Mouse (Mus musculus) forebrain, embryonic 13.5 days (tissue): Measurements from ENCODE around the gene Gca. TPM values are rescaled to one million over a fixed set of nuclear protein-coding genes. Genes with fewer than 3 reads are reported as not detected.
"Not testable (repeated sequence)": the region's sequence is repeated elsewhere in the genome, so short reads cannot be mapped to it uniquely, and the experiment has no call there.

ENCODE experiments used
- ATAC-seq: fragments of 200-750 bp; cut with Nextera tagmentation; 2 replicates; pipeline ENCODE4 v1.8.0; 2017
- H3K27ac ChIP-seq: fragments of 300-500 bp; sonication (generic); 2 replicates; pipeline ENCODE4 v1.5.1; 2015; ENCODE audit warnings: inconsistent platforms, mild to moderate bottlenecking, moderate library complexity
- H3K27me3 ChIP-seq: fragments of 300-500 bp; sonication (generic); 2 replicates; pipeline ENCODE4 v1.6.1; 2015; ENCODE audit warnings: mild to moderate bottlenecking, inconsistent platforms
- H3K36me3 ChIP-seq: fragments of 300-500 bp; sonication (generic); 2 replicates; pipeline ENCODE4 v1.6.1; 2015; ENCODE audit warnings: mild to moderate bottlenecking, inconsistent platforms; ENCODE audit not compliant: poor library complexity, severe bottlenecking
- H3K4me1 ChIP-seq: fragments of 300-500 bp; sonication (generic); 2 replicates; pipeline ENCODE4 v1.6.1; 2015; ENCODE audit warnings: inconsistent platforms
- H3K4me2 ChIP-seq: fragments of 300-500 bp; sonication (generic); 2 replicates; pipeline ENCODE4 v1.6.1; 2015; ENCODE audit warnings: inconsistent platforms, mild to moderate bottlenecking, moderate library complexity
- H3K4me3 ChIP-seq: fragments of 300-500 bp; sonication (generic); 2 replicates; pipeline ENCODE4 v1.5.1; 2015; ENCODE audit warnings: mild to moderate bottlenecking, inconsistent platforms
- H3K9ac ChIP-seq: fragments of 300-500 bp; sonication (generic); 2 replicates; pipeline ENCODE4 v1.6.1; 2015; ENCODE audit warnings: mild to moderate bottlenecking, inconsistent platforms
- H3K9me3 ChIP-seq: fragments of 300-500 bp; sonication (generic); replicated peaks from 2 replicates; pipeline ENCODE4 v1.6.1; 2016; ENCODE audit warnings: inconsistent platforms
- WGBS: fragments of 180-500 bp; shearing (Covaris S2); methylation state at CpG from one replicate; pipeline ENCODE4 v1.1.7; 2015; 5-methylcytosine and 5-hydroxymethylcytosine counted together
- polyA plus RNA-seq: library from polyadenylated mRNA; unstranded; fragments of >200 nt; fragmentation: Nextera tagmentation; extraction: Ambion mirVana; gene quantifications from 2 replicates; pipeline ENCODE4 v1.2.1, GENCODE M21; 2015

Gca gene
- polyA plus RNA-seq, 1 experiment from 2014 or later = 12.4 TPM

GRCm38 (mm10) chr2:62670767-62671166 is 6.7 kb downstream of the Gca start:
- no peaks in the 10 kb centered on the region for H3K9me3 ChIP-seq
- no peak for ATAC-seq
- no peaks in the 10 kb centered on the region for H3K4me1 ChIP-seq
- H3K9ac ChIP-seq = no peak overlapping the region
- WGBS = 86% methylated on average over 4 of the region's 4 CpGs
- H3K4me2 ChIP-seq = no peak overlapping the region
- H3K27ac ChIP-seq = no peak overlapping the region
- no peak overlapping the region for H3K4me3 ChIP-seq
- no peaks in the 10 kb centered on the region for H3K36me3 ChIP-seq
- no peaks in the 10 kb centered on the region for H3K27me3 ChIP-seq

DNA sequence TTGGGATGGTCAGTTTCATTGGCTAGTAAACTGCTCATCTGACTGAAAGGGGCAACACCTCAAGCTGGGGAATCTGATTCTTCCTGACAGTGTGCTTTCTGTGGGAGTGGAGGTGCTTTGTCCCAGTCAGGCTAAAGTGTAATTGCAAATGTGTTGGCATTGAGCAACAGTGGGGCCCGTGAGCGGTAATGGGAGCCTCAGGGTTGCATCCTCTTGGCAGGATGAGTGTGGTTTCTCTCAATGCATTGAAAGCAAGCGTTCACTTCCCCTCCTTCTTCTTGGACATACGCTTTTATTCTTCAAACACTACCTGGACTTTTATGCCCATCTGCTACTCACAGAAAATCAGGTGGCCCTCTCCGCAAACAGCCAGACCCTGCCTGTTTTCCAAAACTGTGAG is 8.7 kb downstream of the Gca start:
- Histone ChIP-seq H3K4me3 (no peak overlapping the region), H3K27me3 (no peaks in the 10 kb centered on the region), H3K9me3 (no peaks in the 10 kb centered on the region), H3K27ac (no peak overlapping the region), H3K4me1 (no peaks in the 10 kb centered on the region), H3K36me3 (no peaks in the 10 kb centered on the region), H3K9ac (no peak overlapping the region), H3K4me2 (no peak overlapping the region)
- no peak for ATAC-seq
- 92% methylated on average over 5 of the region's 5 CpGs for WGBS

- Histone ChIP-seq H3K9ac (no peak overlapping the region), H3K9me3 (no peaks in the 10 kb centered on the region), H3K27me3 (no peaks in the 10 kb centered on the region), H3K4me1 (peaks cover 6% of the 10 kb centered on the region; the same call in 1 of the 2 replicates), H3K36me3 (no peaks in the 10 kb centered on the region), H3K4me3 (no peak overlapping the region), H3K27ac (no peak overlapping the region), H3K4me2 (no peak overlapping the region)
- peak; percentile 68; the same call in 1 of the 2 replicates for ATAC-seq
- WGBS = 47% methylated on average over 8 of the region's 8 CpGs
These were observed 17.6 kb downstream of the Gca start for GRCm38 (mm10) chr2:62681667-62682066.

GRCm38 (mm10) chr2:62684989-62685595 is 21.0 kb downstream of the Gca start:
- H3K9me3 ChIP-seq = no peaks in the 10 kb centered on the region
- H3K4me3 ChIP-seq = no peak overlapping the region
- no peaks in the 10 kb centered on the region for H3K27me3 ChIP-seq
- peaks cover 6% of the 10 kb centered on the region; the same call in 1 of the 2 replicates for H3K4me1 ChIP-seq
- H3K27ac ChIP-seq = no peak overlapping the region
- no peak overlapping the region for H3K9ac ChIP-seq
- no peak for ATAC-seq
- no peak overlapping the region for H3K4me2 ChIP-seq
- WGBS = 63% methylated on average over 3 of the region's 3 CpGs
- no peaks in the 10 kb centered on the region for H3K36me3 ChIP-seq

DNA sequence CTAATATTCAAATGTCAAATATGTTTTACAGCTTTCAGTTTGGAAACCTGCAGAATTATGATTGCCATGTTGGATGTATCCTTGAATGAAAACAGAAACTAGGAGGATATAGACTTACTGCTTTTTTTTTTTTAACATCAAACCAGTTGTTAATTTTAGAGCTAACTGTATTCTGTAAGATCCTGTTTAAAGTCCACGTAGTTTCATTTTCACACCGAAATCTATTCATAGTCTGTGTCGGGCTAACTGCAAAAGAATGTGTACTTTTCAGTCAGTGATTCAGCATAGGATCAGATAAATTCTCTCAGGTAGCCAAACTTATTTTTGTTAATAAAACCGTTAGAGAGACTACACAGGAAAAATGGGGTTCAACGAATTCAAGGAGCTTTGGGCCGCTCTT is 21.8 kb downstream of the Gca start:
- no peak overlapping the region for H3K4me3 ChIP-seq
- H3K27ac ChIP-seq = no peak overlapping the region
- no peak overlapping the region for H3K9ac ChIP-seq
- 91% methylated on average over 6 of the region's 6 CpGs for WGBS
- no peaks in the 10 kb centered on the region for H3K27me3 ChIP-seq
- ATAC-seq = no peak
- H3K9me3 ChIP-seq = no peaks in the 10 kb centered on the region
- peaks cover 6% of the 10 kb centered on the region; the same call in 1 of the 2 replicates for H3K4me1 ChIP-seq
- H3K4me2 ChIP-seq = no peak overlapping the region
- H3K36me3 ChIP-seq = no peaks in the 10 kb centered on the region

DNA sequence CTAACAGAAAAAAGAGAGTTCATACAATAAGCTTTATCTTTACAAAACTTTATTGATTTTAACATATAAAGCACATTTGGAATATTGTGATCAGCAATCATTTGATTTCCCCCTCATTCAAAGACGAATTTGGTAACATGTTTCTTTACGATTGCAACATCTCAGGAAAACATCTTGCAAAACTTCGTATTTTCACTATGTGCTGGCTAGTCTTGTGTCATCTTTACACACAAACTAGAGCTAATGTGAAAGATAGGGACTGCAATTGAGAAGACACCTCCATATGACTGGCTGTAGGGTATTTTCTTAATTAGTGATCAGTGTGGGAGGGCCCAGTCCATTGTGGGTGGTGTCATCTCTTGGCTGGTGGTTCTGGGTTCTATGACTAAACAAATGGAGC is 42.2 kb downstream of the Gca start:
- Histone ChIP-seq H3K9me3 (no peaks in the 10 kb centered on the region), H3K27me3 (no peaks in the 10 kb centered on the region), H3K4me3 (no peak overlapping the region), H3K36me3 (peaks cover 18% of the 10 kb centered on the region), H3K4me1 (no peaks in the 10 kb centered on the region), H3K4me2 (no peak overlapping the region), H3K9ac (no peak overlapping the region), H3K27ac (no peak overlapping the region)
- WGBS = 89% methylated on average over 3 of the region's 3 CpGs
- ATAC-seq = no peak

DNA sequence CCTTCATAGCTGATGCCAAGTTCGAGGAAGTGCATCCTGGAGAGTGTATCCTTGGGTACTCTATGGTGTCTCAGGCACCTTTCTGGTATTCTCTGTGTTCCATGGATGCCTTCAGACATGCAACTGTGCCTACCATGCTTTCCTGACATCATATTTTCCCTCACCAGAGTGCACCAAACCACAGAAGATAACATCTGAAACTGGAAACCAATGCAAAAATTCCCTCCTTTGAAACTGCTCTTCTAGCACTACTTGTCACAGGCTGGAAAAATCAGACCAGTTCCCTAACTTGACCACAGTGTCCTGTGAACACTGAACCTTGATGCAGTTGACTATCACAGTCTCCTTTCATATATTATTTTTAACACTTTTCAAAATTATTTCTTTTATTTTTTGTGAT is 45.5 kb downstream of the Gca start:
- ATAC-seq = no peak
- Histone ChIP-seq H3K4me2 (no peak overlapping the region), H3K4me1 (no peaks in the 10 kb centered on the region), H3K36me3 (peaks cover 20% of the 10 kb centered on the region), H3K9me3 (no peaks in the 10 kb centered on the region), H3K9ac (no peak overlapping the region), H3K4me3 (no peak overlapping the region), H3K27me3 (no peaks in the 10 kb centered on the region), H3K27ac (no peak overlapping the region)
- WGBS = 93% methylated on average over 1 of the region's 1 CpGs

DNA sequence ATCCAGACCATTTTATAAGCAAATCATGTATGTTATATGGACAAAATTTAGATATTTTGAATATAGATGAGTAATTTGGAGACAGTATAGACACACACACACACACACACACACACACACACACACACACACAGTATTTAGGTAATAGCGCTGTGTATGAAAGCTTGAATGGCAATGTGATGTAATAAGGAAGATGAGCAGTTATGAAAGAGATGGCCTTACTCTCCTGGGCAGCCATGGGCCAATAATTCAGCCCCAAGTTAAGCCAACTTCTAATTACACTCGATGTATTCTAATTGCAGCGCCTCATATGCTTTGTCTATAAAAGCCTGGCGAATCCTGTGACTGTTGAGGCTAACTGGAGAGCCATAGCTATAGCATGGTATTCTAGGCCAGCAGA is 50.3 kb downstream of the Gca start:
- peaks cover 10% of the 10 kb centered on the region for H3K36me3 ChIP-seq
- H3K4me1 ChIP-seq, H3K27ac ChIP-seq, ATAC-seq, H3K4me3 ChIP-seq, H3K27me3 ChIP-seq, H3K9me3 ChIP-seq, H3K4me2 ChIP-seq, H3K9ac ChIP-seq: not testable (repeated sequence)
- WGBS = 94% methylated on average over 4 of the region's 4 CpGs

GRCm38 (mm10) chr2:62715260-62715659 is 51.2 kb downstream of the Gca start:
- Histone ChIP-seq H3K4me1 (no peaks in the 10 kb centered on the region), H3K36me3 (peaks cover 13% of the 10 kb centered on the region), H3K4me2 (no peak overlapping the region), H3K27me3 (no peaks in the 10 kb centered on the region), H3K9ac (no peak overlapping the region), H3K4me3 (no peak overlapping the region), H3K27ac (no peak overlapping the region), H3K9me3 (no peaks in the 10 kb centered on the region)
- WGBS = 91% methylated on average over 4 of the region's 4 CpGs
- no peak for ATAC-seq

DNA sequence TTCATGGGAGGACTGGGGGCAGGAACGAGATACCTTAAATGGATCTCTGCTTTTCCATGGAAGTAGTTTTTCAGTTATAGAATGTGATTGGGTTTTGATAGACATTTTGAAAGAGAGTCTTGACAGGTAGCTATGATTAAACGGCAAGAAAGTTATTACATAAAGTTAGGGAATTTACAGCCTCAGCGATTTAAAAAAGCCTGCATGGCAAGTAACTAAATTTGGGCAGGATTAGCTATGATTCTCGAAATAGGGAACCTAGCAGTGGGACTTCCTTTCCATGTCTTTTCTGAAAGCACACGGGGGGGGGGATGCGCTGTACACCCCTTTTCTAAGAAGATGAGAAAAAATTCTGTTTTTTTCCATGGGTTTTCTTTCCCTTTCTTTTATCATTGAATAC is 53.2 kb downstream of the Gca start:
- Histone ChIP-seq H3K4me2 (no peak overlapping the region), H3K27me3 (no peaks in the 10 kb centered on the region), H3K36me3 (peaks cover 13% of the 10 kb centered on the region), H3K4me3 (no peak overlapping the region), H3K4me1 (no peaks in the 10 kb centered on the region), H3K9me3 (no peaks in the 10 kb centered on the region), H3K27ac (no peak overlapping the region), H3K9ac (no peak overlapping the region)
- ATAC-seq = no peak
- 90% methylated on average over 6 of the region's 6 CpGs for WGBS

- Histone ChIP-seq H3K27ac (no peak overlapping the region), H3K4me2 (no peak overlapping the region), H3K27me3 (no peaks in the 10 kb centered on the region), H3K9ac (no peak overlapping the region), H3K9me3 (no peaks in the 10 kb centered on the region), H3K4me3 (no peak overlapping the region), H3K4me1 (no peaks in the 10 kb centered on the region), H3K36me3 (peaks cover 13% of the 10 kb centered on the region)
- no peak for ATAC-seq
- 49% methylated on average over 1 of the region's 1 CpGs for WGBS
These were observed 54.3 kb downstream of the Gca start for GRCm38 (mm10) chr2:62718411-62718810.

DNA sequence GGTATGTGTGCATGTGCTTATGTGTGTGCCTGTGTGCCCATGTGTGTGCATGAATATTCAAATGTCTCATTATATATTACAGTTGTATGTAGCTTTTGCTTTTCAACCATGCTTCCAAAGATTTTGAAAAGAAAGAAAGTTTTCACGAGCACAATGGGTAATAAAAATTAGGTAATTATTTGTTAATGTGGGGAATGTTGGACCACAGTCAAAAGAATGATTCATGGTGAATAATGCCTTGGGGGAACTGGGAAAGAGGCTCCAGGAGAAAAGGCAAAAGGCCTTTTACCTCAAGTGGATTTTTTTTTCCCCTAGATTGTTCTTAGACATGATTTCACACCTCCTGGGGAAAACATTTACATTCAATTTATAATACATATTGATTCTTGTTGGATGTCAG is 61.9 kb downstream of the Gca start:
- Histone ChIP-seq H3K9ac (no peak overlapping the region), H3K9me3 (no peaks in the 10 kb centered on the region), H3K4me1 (no peaks in the 10 kb centered on the region), H3K36me3 (no peaks in the 10 kb centered on the region), H3K27me3 (no peaks in the 10 kb centered on the region), H3K4me2 (no peak overlapping the region), H3K4me3 (no peak overlapping the region), H3K27ac (no peak overlapping the region)
- no peak for ATAC-seq
- 49% methylated on average over 1 of the region's 1 CpGs for WGBS

GRCm38 (mm10) chr2:62727732-62728131 is 63.6 kb downstream of the Gca start:
- Histone ChIP-seq H3K36me3 (no peaks in the 10 kb centered on the region), H3K27me3 (no peaks in the 10 kb centered on the region), H3K27ac (no peak overlapping the region), H3K9me3 (no peaks in the 10 kb centered on the region), H3K4me3 (no peak overlapping the region), H3K4me1 (no peaks in the 10 kb centered on the region), H3K4me2 (no peak overlapping the region), H3K9ac (no peak overlapping the region)
- 92% methylated on average over 2 of the region's 2 CpGs for WGBS
- ATAC-seq = no peak
